Mouse (Mus musculus) myocyte (in vitro differentiated cells): ENCODE results near the gene Tnnt2. TPM values are rescaled to one million over a fixed set of nuclear protein-coding genes. Genes with fewer than 3 reads are reported as not detected.

Source experiments
- H3K27me3 ChIP-seq: one replicate; pipeline ENCODE4 v1.6.1; 2011; ENCODE audit not compliant: control insufficient read depth, insufficient read depth, insufficient read length
- H3K36me3 ChIP-seq: one replicate; pipeline ENCODE4 v1.6.1; 2011; ENCODE audit not compliant: control insufficient read depth, insufficient read depth
- H3K4me2 ChIP-seq: one replicate; pipeline ENCODE4 v1.6.1; 2011; ENCODE audit warnings: low read depth, control low read depth
- H3K4me3 ChIP-seq: one replicate; pipeline ENCODE4 v1.5.1; 2011; ENCODE audit warnings: mild to moderate bottlenecking, control low read depth, moderate library complexity
- H3K79me2 ChIP-seq: one replicate; pipeline ENCODE4 v1.6.1; 2011; ENCODE audit not compliant: control insufficient read depth, insufficient read depth
- H3ac ChIP-seq: one replicate; pipeline ENCODE4 v1.6.1; 2011; ENCODE audit not compliant: control insufficient read depth, insufficient read length
- CEBPB ChIP-seq: IDR thresholded peaks from 2 replicates; pipeline ENCODE4 v1.6.1; 2011; ENCODE audit warnings: mild to moderate bottlenecking, moderate library complexity; ENCODE audit not compliant: poor library complexity, insufficient read depth, severe bottlenecking
- E2F4 ChIP-seq: IDR thresholded peaks from one replicate; pipeline ENCODE4 v1.6.1; 2011; ENCODE audit warnings: mild to moderate bottlenecking, control low read depth, moderate library complexity; ENCODE audit not compliant: insufficient read depth
- MAX ChIP-seq: IDR thresholded peaks from one replicate; pipeline ENCODE4 v1.6.1; 2011; ENCODE audit warnings: low read depth, mild to moderate bottlenecking, control low read depth
- MYOD1 ChIP-seq, 3 experiments: IDR thresholded peaks; one replicate each; pipeline ENCODE4 v1.6.1; 2011; ENCODE audit warnings: control low read depth in 2 of 3, low read depth in 2 of 3, mild to moderate bottlenecking in 2 of 3, moderate library complexity in 1 of 3; ENCODE audit not compliant: insufficient read length in 2 of 3, control insufficient read depth in 1 of 3
- MYOG ChIP-seq, 3 experiments: IDR thresholded peaks; one replicate each; pipeline ENCODE4 v1.6.1; 2011; ENCODE audit warnings: control low read depth in 2 of 3, low read depth in 2 of 3, mild to moderate bottlenecking in 2 of 3; ENCODE audit not compliant: insufficient read length in 2 of 3, control insufficient read depth in 1 of 3, insufficient read depth in 1 of 3
- POLR2A ChIP-seq: IDR thresholded peaks from one replicate; pipeline ENCODE4 v1.6.1; 2011; ENCODE audit warnings: low read depth, mild to moderate bottlenecking, control low read depth, moderate library complexity; ENCODE audit not compliant: insufficient read length
- POLR2AphosphoS2 ChIP-seq: IDR thresholded peaks from one replicate; pipeline ENCODE4 v1.6.1; 2011; ENCODE audit warnings: low read depth, control low read depth; ENCODE audit not compliant: insufficient read length
- REST ChIP-seq: IDR thresholded peaks from one replicate; pipeline ENCODE4 v1.6.1; 2011; ENCODE audit warnings: mild to moderate bottlenecking, control low read depth, moderate library complexity; ENCODE audit not compliant: insufficient read depth, insufficient read length
- SRF ChIP-seq: IDR thresholded peaks from one replicate; pipeline ENCODE4 v1.6.1; 2011; ENCODE audit warnings: low read depth; ENCODE audit not compliant: control insufficient read depth, insufficient read length
- TCF12 ChIP-seq: IDR thresholded peaks from one replicate; pipeline ENCODE4 v1.6.1; 2011; ENCODE audit warnings: mild to moderate bottlenecking, control low read depth; ENCODE audit not compliant: poor library complexity, insufficient read depth, severe bottlenecking
- TCF3 ChIP-seq: IDR thresholded peaks from one replicate; pipeline ENCODE4 v1.6.1; 2011; ENCODE audit warnings: low read depth, control low read depth; ENCODE audit not compliant: insufficient read length
- USF1 ChIP-seq: IDR thresholded peaks from one replicate; pipeline ENCODE4 v1.6.1; 2011; ENCODE audit warnings: low read depth, mild to moderate bottlenecking, control low read depth, moderate library complexity
- polyA plus RNA-seq: library from polyadenylated mRNA; unstranded; fragments of >200 nt; fragmentation: generic; extraction: Trizol; gene quantifications from one replicate; pipeline ENCODE4 v1.2.1, GENCODE M21; 2012; ENCODE audit warnings: missing spikeins

The Tnnt2 gene
- 2,000 TPM for polyA plus RNA-seq

DNA sequence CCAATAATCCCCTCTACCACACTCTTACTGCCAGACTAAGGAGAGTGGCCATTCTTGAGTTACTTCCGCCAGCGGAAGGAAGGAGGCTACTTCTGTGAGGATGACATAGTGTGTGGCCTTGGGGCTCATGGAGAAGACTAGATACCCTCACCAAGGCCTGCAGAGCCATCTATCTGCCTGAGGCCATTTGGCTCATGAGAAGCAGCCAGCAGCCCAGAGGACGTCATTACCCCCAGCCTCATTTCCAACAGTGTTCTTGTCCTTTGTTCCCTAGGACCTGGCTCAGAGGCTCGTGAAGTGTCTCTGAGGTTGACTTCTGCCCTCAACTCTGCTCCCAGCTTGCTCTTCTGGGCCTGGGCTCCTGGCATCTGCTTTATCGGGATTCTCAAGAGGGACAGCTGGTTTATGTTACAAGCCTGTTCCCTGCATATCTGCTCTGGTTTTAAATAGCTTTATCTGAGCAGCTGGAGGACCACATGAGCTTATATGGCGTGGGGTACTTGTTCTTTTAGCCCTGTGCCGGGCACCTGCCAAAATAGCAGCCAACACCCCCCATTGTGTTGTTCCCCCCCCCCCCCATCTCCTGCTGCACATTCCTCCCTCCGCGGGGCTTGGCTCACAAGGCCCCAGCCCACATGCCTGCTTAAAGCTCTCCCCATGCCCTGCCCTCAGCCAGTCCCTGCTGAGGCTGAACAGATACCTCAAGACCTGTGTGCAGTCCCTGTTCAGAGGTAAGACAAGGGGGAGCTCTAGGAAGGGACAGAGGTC lies at the start of gene Tnnt2:
Tnnt2 (plus strand) TSS at position 639 of the 768 bp plus-strand sequence.
- no peaks in the 10 kb centered on the region for H3K27me3 ChIP-seq
- H3K79me2 ChIP-seq, result peaks cover 36% of the 10 kb centered on the region
- H3K4me2 ChIP-seq, result peak within 1 kb of the TSS; percentile 89
- peaks cover 15% of the 10 kb centered on the region for H3K36me3 ChIP-seq
- no peak within 1 kb of the TSS for H3ac ChIP-seq
- peak within 1 kb of the TSS; percentile 42 for H3K4me3 ChIP-seq
- TF ChIP-seq REST (no peak), POLR2AphosphoS2 (peak; percentile 94), TCF3 (peak; percentile 57), MAX (no peak), CEBPB (no peak), MYOG (IDR thresholded peaks at IDR 0.05; ENCODE audit: control insufficient read depth in 1 of 3, insufficient read depth in 1 of 3, insufficient read length in 2 of 3, low read depth in 2 of 3) (peak in 2 of 3 experiments; percentile 1 to 98), POLR2A (peak; percentile 91), USF1 (no peak), MYOD1 (IDR thresholded peaks at IDR 0.05; ENCODE audit: control insufficient read depth in 1 of 3, insufficient read length in 2 of 3, low read depth in 2 of 3) (peak; percentile 39 to 85 (median 67)), SRF (peak; percentile 94), TCF12 (peak; percentile 87), E2F4 (no peak)

DNA sequence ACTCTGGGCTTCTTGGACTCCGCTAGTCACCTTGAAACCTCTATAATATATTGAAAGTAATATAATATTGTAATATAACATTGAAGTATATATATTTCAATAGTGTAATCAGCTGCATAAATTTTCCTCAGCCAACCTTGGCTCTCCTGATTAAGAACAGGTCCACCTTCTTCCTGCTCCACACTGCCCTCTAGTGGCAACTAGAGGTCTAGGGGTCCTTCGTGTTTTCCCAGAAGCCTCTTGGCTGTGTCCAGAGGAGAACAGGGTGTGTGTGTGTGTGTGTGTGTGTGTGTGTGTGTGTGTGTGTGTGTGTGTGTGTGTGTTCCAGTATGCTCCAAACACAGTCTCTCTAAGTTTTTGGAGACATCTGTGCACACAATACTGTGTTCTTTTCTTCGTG lies 48.4 kb upstream of the Tnnt2 start:
- TF ChIP-seq TCF3 (no peak), CEBPB (no peak), E2F4 (no peak), SRF (no peak), MAX (no peak), TCF12 (no peak), POLR2A (no peak)
- Histone ChIP-seq H3ac (no peak overlapping the region), H3K4me3 (no peak overlapping the region)

DNA sequence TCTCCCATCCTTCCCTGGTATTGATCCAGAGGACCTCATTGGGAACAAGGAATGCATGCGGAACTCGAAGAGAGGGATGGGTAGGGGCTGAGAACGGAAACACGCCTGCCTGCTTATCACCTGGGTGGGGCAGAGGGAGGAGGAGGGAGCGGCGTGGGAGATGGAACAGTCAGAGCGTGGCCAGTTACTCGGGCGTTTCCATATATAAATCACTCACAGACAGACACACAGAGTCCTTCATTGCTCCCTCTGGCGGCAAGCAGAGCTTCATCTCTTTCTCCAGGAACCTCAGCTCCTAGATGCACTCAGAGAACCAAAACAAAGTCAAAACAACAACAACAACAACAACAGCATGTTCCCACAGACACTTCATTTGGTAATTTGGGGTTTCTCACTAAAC lies 47.4 kb upstream of the Tnnt2 start:
- Histone ChIP-seq H3ac (no peak overlapping the region), H3K4me2 (peak overlapping the region; percentile 48), H3K4me3 (no peak overlapping the region), H3K36me3 (no peaks in the 10 kb centered on the region), H3K27me3 (no peaks in the 10 kb centered on the region), H3K79me2 (no peaks in the 10 kb centered on the region)
- TF ChIP-seq REST (no peak), CEBPB (no peak), MYOG (IDR thresholded peaks at IDR 0.05; ENCODE audit: control insufficient read depth in 1 of 3, insufficient read depth in 1 of 3, insufficient read length in 2 of 3, low read depth in 2 of 3) (no peak), POLR2A (no peak), E2F4 (no peak)

More for the DNA sequence above, 48.4 kb upstream of the Tnnt2 start:
- H3K36me3 ChIP-seq, result no peaks in the 10 kb centered on the region
- no peaks in the 10 kb centered on the region for H3K79me2 ChIP-seq
- no peaks in the 10 kb centered on the region for H3K27me3 ChIP-seq
- H3K4me2 ChIP-seq, result peak overlapping the region; percentile 48

DNA sequence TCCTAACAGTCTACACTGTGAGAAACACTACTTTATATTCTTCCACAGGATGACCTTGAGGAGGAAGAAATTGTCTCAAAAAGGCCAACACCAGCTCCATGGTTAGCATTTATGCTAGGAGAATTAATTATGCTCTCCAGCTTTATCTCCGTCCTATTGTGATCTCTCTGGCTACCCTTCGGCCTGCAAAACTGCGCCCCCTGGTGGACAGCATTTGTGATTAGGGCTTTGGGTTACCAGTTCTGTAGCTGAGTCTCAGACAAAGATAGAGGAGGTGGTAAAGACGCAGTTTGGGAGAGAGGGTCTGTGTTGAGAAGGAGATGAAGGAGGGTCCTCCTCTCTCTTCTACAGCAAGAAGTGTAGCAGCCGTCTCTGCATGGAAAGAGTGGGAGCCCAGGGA lies 46.3 kb upstream of the Tnnt2 start:
- Histone ChIP-seq H3K79me2 (no peaks in the 10 kb centered on the region), H3ac (no peak overlapping the region)
- no peak for TF ChIP-seq POLR2AphosphoS2
- TF ChIP-seq TCF3, result no peak
- TF ChIP-seq MYOG (IDR thresholded peaks at IDR 0.05; ENCODE audit: control insufficient read depth in 1 of 3, insufficient read depth in 1 of 3, insufficient read length in 2 of 3, low read depth in 2 of 3), result no peak
- no peak for TF ChIP-seq CEBPB
- TF ChIP-seq REST, result no peak
- no peak for TF ChIP-seq MYOD1 (IDR thresholded peaks at IDR 0.05; ENCODE audit: control insufficient read depth in 1 of 3, insufficient read length in 2 of 3, low read depth in 2 of 3)
- TF ChIP-seq USF1, result no peak
- TF ChIP-seq E2F4, result no peak
- no peak for TF ChIP-seq POLR2A
- no peak for TF ChIP-seq MAX
- TF ChIP-seq TCF12, result no peak
- TF ChIP-seq SRF, result no peak

More for the DNA sequence above, 46.3 kb upstream of the Tnnt2 start:
- no peak overlapping the region for H3K4me3 ChIP-seq
- no peaks in the 10 kb centered on the region for H3K27me3 ChIP-seq
- no peak overlapping the region for H3K4me2 ChIP-seq
- no peaks in the 10 kb centered on the region for H3K36me3 ChIP-seq
